Mouse (Mus musculus) heart, embryonic 14.5 days (tissue): ENCODE results near the gene Tex10. TPM values are rescaled to one million over a fixed set of nuclear protein-coding genes. Genes with fewer than 3 reads are reported as not detected.

Source experiments
- ATAC-seq: fragments of 200-750 bp; cut with Nextera tagmentation; 2 replicates; pipeline ENCODE4 v1.8.0; 2017; ENCODE audit warnings: low read depth, moderate TSS enrichment; ENCODE audit not compliant: insufficient number of reproducible peaks, insufficient read depth, low FRiP score
- H3K27ac ChIP-seq, 2 experiments: fragments of 200-500 bp in 1 of 2; fragments of 300-500 bp in 1 of 2; sonication (generic) in 1 of 2; replicated peaks in 1 of 2; 2 replicates each; pipeline ENCODE4 v1.5.1; 2012 to 2014; ENCODE audit warnings: low read depth in 2 of 2, low read length in 2 of 2, control low read depth in 1 of 2, mild to moderate bottlenecking in 1 of 2, mixed read lengths in 1 of 2; ENCODE audit not compliant: control insufficient read depth in 1 of 2, insufficient read depth in 1 of 2
- H3K27me3 ChIP-seq: fragments of 300-500 bp; sonication (generic); 2 replicates; pipeline ENCODE4 v1.6.1; 2014; ENCODE audit warnings: mild to moderate bottlenecking, low read length, control low read depth; ENCODE audit not compliant: control insufficient read depth, insufficient read depth
- H3K36me3 ChIP-seq: fragments of 300-500 bp; sonication (generic); 2 replicates; pipeline ENCODE4 v1.6.1; 2014; ENCODE audit warnings: mild to moderate bottlenecking, control low read depth, low read length, mixed read lengths; ENCODE audit not compliant: control insufficient read depth, insufficient read depth
- H3K4me1 ChIP-seq, 2 experiments: fragments of 200-500 bp in 1 of 2; fragments of 300-500 bp in 1 of 2; sonication (generic) in 1 of 2; 2 replicates each; pipeline ENCODE4 v1.6.1; 2012 to 2014; ENCODE audit warnings: low read length in 2 of 2, control low read depth in 1 of 2, mixed read lengths in 1 of 2; ENCODE audit not compliant: control insufficient read depth in 2 of 2, insufficient read depth in 2 of 2
- H3K4me2 ChIP-seq: fragments of 300-500 bp; sonication (generic); 2 replicates; pipeline ENCODE4 v1.6.1; 2014; ENCODE audit warnings: mild to moderate bottlenecking, low read length
- H3K4me3 ChIP-seq, 2 experiments: fragments of 200-500 bp in 1 of 2; fragments of 300-500 bp in 1 of 2; sonication (generic) in 1 of 2; 2 replicates each; pipeline ENCODE4 v1.5.1; 2012 to 2014; ENCODE audit warnings: low read length in 2 of 2, mild to moderate bottlenecking in 2 of 2, control low read depth in 1 of 2, low read depth in 1 of 2, moderate library complexity in 1 of 2; ENCODE audit not compliant: control insufficient read depth in 1 of 2, insufficient read depth in 1 of 2
- H3K9ac ChIP-seq: fragments of 300-500 bp; sonication (generic); 2 replicates; pipeline ENCODE4 v1.6.1; 2014; ENCODE audit warnings: mild to moderate bottlenecking, low read length
- H3K9me3 ChIP-seq: fragments of 300-500 bp; sonication (generic); 2 replicates; pipeline ENCODE4 v1.6.1; 2016; ENCODE audit warnings: low read length, control low read depth; ENCODE audit not compliant: control insufficient read depth
- WGBS: fragments of 180-500 bp; shearing (Covaris S2); extraction: QIAGEN DNeasy Blood & Tissue Kit; methylation state at CpG from one replicate; pipeline ENCODE4 v1.1.7; 2014; 5-methylcytosine and 5-hydroxymethylcytosine counted together
- polyA plus RNA-seq: library from polyadenylated mRNA; unstranded; fragments of >200 nt; fragmentation: Nextera tagmentation; extraction: Ambion mirVana; gene quantifications from 2 replicates; pipeline ENCODE4 v1.2.1, GENCODE M21; 2014

Gene Tex10
- polyA plus RNA-seq, 1 experiment from 2014 or later: 35.7 TPM

GRCm38 (mm10) chr4:48472052-48472791 lies 1.0 kb downstream of the Tex10 start:
- Histone ChIP-seq H3K27ac (peak overlapping the region; percentile 35 to 78; a peak in 1 of 4 replicates), H3K9ac (peak overlapping the region; percentile 97), H3K36me3 (peaks cover 14% of the 10 kb centered on the region), H3K27me3 (no peaks in the 10 kb centered on the region), H3K4me3 (peak overlapping the region; percentile 88 to 99), H3K9me3 (no peaks in the 10 kb centered on the region), H3K4me1 (peaks cover 0 to 15% of the 10 kb centered on the region in 2 experiments; a peak in 2 of 4 replicates), H3K4me2 (peak overlapping the region; percentile 93)
- ATAC-seq: no peak
- WGBS: 11% methylated on average over 12 of the region's 12 CpGs

GRCm38 (mm10) chr4:48470977-48471376 lies 2.3 kb downstream of the Tex10 start:
- no peak overlapping the region for H3K27ac ChIP-seq
- H3K9me3 ChIP-seq: no peaks in the 10 kb centered on the region
- H3K9ac ChIP-seq: no peak overlapping the region
- H3K27me3 ChIP-seq: no peaks in the 10 kb centered on the region
- H3K36me3 ChIP-seq: peaks cover 25% of the 10 kb centered on the region
- no peak for ATAC-seq
- H3K4me1 ChIP-seq: peaks cover 0 to 15% of the 10 kb centered on the region in 2 experiments; a peak in 2 of 4 replicates
- H3K4me3 ChIP-seq: no peak overlapping the region
- H3K4me2 ChIP-seq: peak overlapping the region; percentile 93; the same call in 1 of the 2 replicates
- 38% methylated on average over 1 of the region's 1 CpGs for WGBS

DNA sequence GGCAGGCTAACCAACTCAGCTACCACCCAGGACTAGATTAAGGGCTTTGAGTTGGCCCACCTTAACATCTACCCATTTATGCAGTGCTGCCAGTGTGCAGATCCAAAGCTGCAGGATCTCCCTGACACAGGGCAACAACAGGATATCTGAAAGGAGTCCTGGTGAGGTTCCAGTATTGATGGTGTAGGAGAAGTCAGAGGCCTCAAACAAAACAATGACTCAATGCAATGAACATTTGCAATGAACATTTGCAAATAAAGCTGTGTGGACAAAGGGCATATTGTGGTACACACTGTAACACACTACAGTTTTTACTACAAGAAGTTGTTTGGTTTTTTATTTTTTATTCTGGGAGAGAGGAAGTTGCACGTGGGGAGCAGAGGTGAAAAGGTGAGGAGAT lies 12.2 kb downstream of the Tex10 start:
- Histone ChIP-seq H3K9me3 (no peaks in the 10 kb centered on the region), H3K9ac (no peak overlapping the region), H3K36me3 (peaks cover 67% of the 10 kb centered on the region), H3K4me1 (no peaks in the 10 kb centered on the region), H3K27me3 (no peaks in the 10 kb centered on the region), H3K27ac (no peak overlapping the region), H3K4me2 (no peak overlapping the region), H3K4me3 (no peak overlapping the region)
- ATAC-seq: no peak
- 79% methylated on average over 1 of the region's 1 CpGs for WGBS

DNA sequence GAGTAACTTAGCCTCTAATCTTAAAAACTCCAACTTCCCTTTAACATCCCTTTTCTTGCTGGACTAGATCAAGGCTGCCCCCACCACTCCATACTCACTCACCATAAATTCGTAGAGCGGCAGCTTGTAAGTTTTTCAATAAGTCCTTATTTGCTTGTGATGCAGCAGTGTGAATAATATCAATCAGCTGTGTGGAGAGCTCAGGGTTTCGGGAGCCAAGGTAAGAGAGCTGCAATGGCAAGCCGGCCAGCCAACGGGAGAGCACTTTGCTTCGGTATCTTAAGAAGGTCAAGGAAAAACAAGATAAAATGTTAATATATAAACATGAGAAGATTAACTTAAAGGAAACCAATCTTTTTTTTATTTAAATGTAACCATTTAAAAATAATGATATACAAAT lies 14.8 kb downstream of the Tex10 start:
- Histone ChIP-seq H3K9ac (no peak overlapping the region), H3K4me1 (no peaks in the 10 kb centered on the region), H3K4me3 (no peak overlapping the region), H3K27me3 (no peaks in the 10 kb centered on the region), H3K4me2 (no peak overlapping the region), H3K36me3 (peaks cover 74% of the 10 kb centered on the region), H3K27ac (no peak overlapping the region), H3K9me3 (no peaks in the 10 kb centered on the region)
- 87% methylated on average over 6 of the region's 6 CpGs for WGBS
- no peak for ATAC-seq

DNA sequence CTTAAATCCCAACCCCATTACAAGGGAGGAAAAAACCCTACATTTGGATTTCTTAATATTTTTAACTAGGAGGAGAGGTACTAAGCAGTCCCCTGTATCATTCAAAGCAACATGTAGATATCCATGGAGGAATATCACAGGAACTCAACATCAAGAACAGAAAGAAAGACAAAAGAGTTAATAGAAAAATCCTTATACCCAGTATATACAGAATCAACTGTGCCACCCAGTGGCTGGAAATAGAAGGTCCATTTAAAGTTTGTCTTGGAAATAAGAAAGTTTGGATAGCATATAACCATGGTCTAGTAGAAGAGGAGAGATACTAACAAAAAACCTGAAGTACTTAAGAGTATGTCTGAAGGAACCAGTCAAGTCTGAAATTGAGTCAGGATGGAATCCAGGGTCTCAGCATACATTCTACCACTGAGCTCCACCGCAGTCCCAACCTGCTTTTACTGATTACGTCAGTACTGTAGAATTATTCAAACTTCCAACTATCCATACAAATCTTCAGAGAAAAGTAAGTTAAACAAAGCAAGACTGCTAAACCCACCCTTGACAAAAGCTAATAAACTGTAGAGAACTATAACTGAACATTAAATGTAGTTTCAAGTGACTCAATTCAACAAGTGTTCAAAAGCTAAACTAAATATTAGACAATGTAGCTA lies 19.0 kb downstream of the Tex10 start:
- peaks cover 77% of the 10 kb centered on the region for H3K36me3 ChIP-seq

DNA sequence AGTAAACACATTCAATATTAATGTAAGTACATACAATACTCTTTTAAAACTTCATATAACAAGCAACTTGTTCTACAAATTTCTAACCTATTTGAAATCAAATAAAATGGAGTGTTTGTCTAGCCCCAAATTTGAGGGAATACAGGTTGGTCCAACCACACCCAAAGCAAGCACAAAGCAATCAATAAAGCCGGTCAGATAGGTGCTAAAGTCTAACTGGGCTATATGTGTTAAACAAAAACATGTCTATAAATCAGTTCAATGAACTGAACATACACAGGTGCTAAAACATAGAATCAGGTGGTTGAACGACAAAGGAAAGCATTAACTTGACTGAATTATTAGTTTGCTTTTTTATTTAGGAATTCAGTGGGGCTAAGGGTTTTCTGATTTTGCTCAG lies 45.2 kb downstream of the Tex10 start:
- ATAC-seq: no peak
- Histone ChIP-seq H3K4me1 (peaks cover 6 to 16% of the 10 kb centered on the region in 2 experiments; a peak in 3 of 4 replicates), H3K9me3 (no peaks in the 10 kb centered on the region), H3K4me3 (no peak overlapping the region), H3K4me2 (no peak overlapping the region), H3K27me3 (no peaks in the 10 kb centered on the region), H3K27ac (no peak overlapping the region), H3K36me3 (peaks cover 55% of the 10 kb centered on the region), H3K9ac (no peak overlapping the region)
- 90% methylated on average over 2 of the region's 2 CpGs for WGBS

More for the DNA sequence above, 19.0 kb downstream of the Tex10 start:
- H3K9me3 ChIP-seq: no peaks in the 10 kb centered on the region
- no peaks in the 10 kb centered on the region for H3K4me1 ChIP-seq
- H3K27me3 ChIP-seq: no peaks in the 10 kb centered on the region
- no peak overlapping the region for H3K27ac ChIP-seq
- no peak overlapping the region for H3K4me2 ChIP-seq
- no peak overlapping the region for H3K4me3 ChIP-seq
- ATAC-seq: no peak
- no peak overlapping the region for H3K9ac ChIP-seq
- 98% methylated on average over 2 of the region's 2 CpGs for WGBS

GRCm38 (mm10) chr4:48427413-48427812 lies 45.8 kb downstream of the Tex10 start:
- H3K9me3 ChIP-seq: no peaks in the 10 kb centered on the region
- no peak overlapping the region for H3K4me2 ChIP-seq
- no peaks in the 10 kb centered on the region for H3K27me3 ChIP-seq
- peak; percentile 45; the same call in 1 of the 2 replicates for ATAC-seq
- H3K9ac ChIP-seq: 0 out of 2 replicates have a peak overlapping the region, but pooled peaks have one; percentile 21
- H3K4me3 ChIP-seq: no peak overlapping the region
- H3K27ac ChIP-seq: no peak overlapping the region
- H3K4me1 ChIP-seq: peaks cover 6 to 16% of the 10 kb centered on the region in 2 experiments; a peak in 3 of 4 replicates
- peaks cover 49% of the 10 kb centered on the region for H3K36me3 ChIP-seq
- WGBS: 24% methylated on average over 3 of the region's 3 CpGs
